ENCODE assay signal across 18 mouse cellular contexts in genomic region chr12:37978498-37979187, GRCm38 (mm10).
DNase-seq lines count a peak whose midpoint lies in the region; ATAC-seq and TF ChIP-seq lines count a peak whose summit lies in the region.
"Had no signal": no experiment of that assay in that cellular context is flagged by ENCODE, and none has a peak within 500 bp of the region (broad histone marks: within the 10 kb centered on the region; RNA-seq: fewer than 3 reads in every experiment).

No protein-coding gene starts in this region.

- TF ChIP-seq CTCF in midbrain, postnatal 0 days (IDR thresholded peaks at IDR 0.05), result no peak

- no peaks in the 10 kb centered on the region for H3K36me3 ChIP-seq in forebrain, embryonic 13.5 days (ENCODE audit: poor library complexity, severe bottlenecking)
- no peaks in the 10 kb centered on the region for H3K36me3 ChIP-seq in midbrain, postnatal 0 days (ENCODE audit: insufficient read depth, low read length)
- H3K36me3 ChIP-seq: embryonic facial prominence, embryonic 12.5 days; limb, embryonic 12.5 days; liver, embryonic 15.5 days; neural tube, embryonic 15.5 days had no signal

- peaks cover 4% of the 10 kb centered on the region; the same call in 1 of the 2 replicates for H3K4me1 ChIP-seq in forebrain, embryonic 13.5 days
- H3K4me1 ChIP-seq in midbrain, postnatal 0 days (ENCODE audit: insufficient read depth, low read length), result no peaks in the 10 kb centered on the region
- H3K4me1 ChIP-seq: embryonic facial prominence, embryonic 12.5 days; limb, embryonic 12.5 days; liver, embryonic 15.5 days; neural tube, embryonic 15.5 days had no signal

- no peaks in the 10 kb centered on the region for H3K9me3 ChIP-seq in forebrain, embryonic 13.5 days (replicated peaks)
- no peaks in the 10 kb centered on the region for H3K9me3 ChIP-seq in midbrain, postnatal 0 days (ENCODE audit: low read length)
- H3K9me3 ChIP-seq: embryonic facial prominence, embryonic 12.5 days; limb, embryonic 12.5 days; liver, embryonic 15.5 days; neural tube, embryonic 15.5 days had no signal

- H3K4me3 ChIP-seq in forebrain, embryonic 13.5 days, result no peak overlapping the region
- H3K4me3 ChIP-seq in midbrain, postnatal 0 days (ENCODE audit: low read depth, low read length), result no peak overlapping the region
- H3K4me3 ChIP-seq: embryonic facial prominence, embryonic 12.5 days; limb, embryonic 12.5 days; liver, embryonic 15.5 days; neural tube, embryonic 15.5 days had no signal

- WGBS in forebrain, embryonic 13.5 days, result 16% methylated on average over 2 of the region's 2 CpGs
- WGBS in midbrain, postnatal 0 days, result 48% methylated on average over 2 of the region's 2 CpGs

- no peak overlapping the region for H3K9ac ChIP-seq in forebrain, embryonic 13.5 days
- H3K9ac ChIP-seq in midbrain, postnatal 0 days (replicated peaks; ENCODE audit: low read length, poor library complexity, severe bottlenecking), result no peak overlapping the region
- H3K9ac ChIP-seq: embryonic facial prominence, embryonic 12.5 days; limb, embryonic 12.5 days; liver, embryonic 15.5 days; neural tube, embryonic 15.5 days had no signal

- H3K27ac ChIP-seq in forebrain, embryonic 13.5 days, result no peak overlapping the region; the same call in 1 of the 2 replicates
- no peak overlapping the region for H3K27ac ChIP-seq in midbrain, postnatal 0 days (ENCODE audit: low read depth, low read length)
- H3K27ac ChIP-seq: embryonic facial prominence, embryonic 12.5 days; hindbrain, postnatal 0 days; limb, embryonic 12.5 days; liver, embryonic 15.5 days; neural tube, embryonic 15.5 days had no signal

- H3K4me2 ChIP-seq in forebrain, embryonic 13.5 days, result no peak overlapping the region
- no peak overlapping the region for H3K4me2 ChIP-seq in midbrain, postnatal 0 days (ENCODE audit: low read depth, low read length, poor library complexity, severe bottlenecking)
- H3K4me2 ChIP-seq: embryonic facial prominence, embryonic 12.5 days; limb, embryonic 12.5 days; liver, embryonic 15.5 days; neural tube, embryonic 15.5 days had no signal

- peak; percentile 15 for DNase-seq in embryo, embryonic 10.5 days (ENCODE audit: low spot score)
- DNase-seq in embryo, embryonic 10 days (ENCODE audit: low spot score), result no peak
- peak; percentile 46 for DNase-seq in left cerebral cortex, adult 11 months (ENCODE audit: low spot score)
- no peak for DNase-seq in left cerebral cortex, postnatal 4 days
- peak; percentile 16 for DNase-seq in midbrain, postnatal 0 days (ENCODE audit: low spot score)
- DNase-seq in testis, postnatal 14 days (ENCODE audit: low spot score), result no peak
- DNase-seq: heart, adult 18-20 months; kidney, adult 2 months; kidney, postnatal 36 days; retina, postnatal 1 day had no signal

- ATAC-seq in forebrain, embryonic 13.5 days, result peak; percentile 95
- no peak for ATAC-seq in midbrain, postnatal 0 days (ENCODE audit: low FRiP score)
- ATAC-seq in granulocyte monocyte progenitor cell, adult 5-6 weeks (replicated peaks; ENCODE audit: poor library complexity, severe bottlenecking), result no peak
- ATAC-seq: hindbrain, postnatal 0 days; Patski had no signal

- intact Hi-C loops in left cerebral cortex, postnatal 4 days (cut with DNase I), result no loop called here

- no peaks in the 10 kb centered on the region for H3K27me3 ChIP-seq in forebrain, embryonic 13.5 days
- no peaks in the 10 kb centered on the region for H3K27me3 ChIP-seq in midbrain, postnatal 0 days (ENCODE audit: insufficient read depth, low read length)
- H3K27me3 ChIP-seq: embryonic facial prominence, embryonic 12.5 days; limb, embryonic 12.5 days; liver, embryonic 15.5 days; neural tube, embryonic 15.5 days; Patski had no signal

Comparison
In these comparisons a context has a peak if more than half of its experiments do, and no peak if none do; other contexts are left out.
1. DNase-seq: peak in embryo, embryonic 10.5 days (single experiment), left cerebral cortex, adult 11 months (single experiment) and midbrain, postnatal 0 days (single experiment); none in embryo, embryonic 10 days (single experiment), left cerebral cortex, postnatal 4 days (single experiment) and testis, postnatal 14 days (single experiment).